Mouse (Mus musculus): ENCODE results near the gene Prss57. TPM values are rescaled to one million over a fixed set of nuclear protein-coding genes. Genes with fewer than 3 reads are reported as not detected.

Prss57 gene
- polyA plus RNA-seq, 1 experiment from 2014 or later = 0.11 TPM

- no peak overlapping the region for H3K4me2 ChIP-seq (replicated peaks; ENCODE audit: low read depth, low read length)
- ATAC-seq (no peak), DNase-seq (ENCODE audit: low spot score) (no peak)
- no peaks in the 10 kb centered on the region for H3K36me3 ChIP-seq (ENCODE audit: insufficient read depth, low read length)
- H3K9ac ChIP-seq (replicated peaks; ENCODE audit: low read depth) = no peak overlapping the region
- no peak for TF ChIP-seq EP300 (IDR thresholded peaks at IDR 0.05)
- H3K4me3 ChIP-seq (ENCODE audit: low read depth, low read length) = no peak overlapping the region
- 68% methylated on average over 6 of the region's 6 CpGs for WGBS
- H3K27ac ChIP-seq (ENCODE audit: low read length) = no peak overlapping the region
- H3K27me3 ChIP-seq (replicated peaks; ENCODE audit: insufficient read depth, low read length) = no peaks in the 10 kb centered on the region
- H3K9me3 ChIP-seq (ENCODE audit: low read length) = no peaks in the 10 kb centered on the region
- H3K4me1 ChIP-seq (ENCODE audit: insufficient read depth, low read depth, low read length) = no peaks in the 10 kb centered on the region; the same call in 1 of the 2 replicates
Observed at GRCm38 (mm10) chr10:79748496-79748895, 42.3 kb downstream of the Prss57 start.

- Histone ChIP-seq H3K27me3 (replicated peaks; ENCODE audit: insufficient read depth, low read length) (no peaks in the 10 kb centered on the region), H3K9me3 (ENCODE audit: low read length) (no peaks in the 10 kb centered on the region), H3K36me3 (ENCODE audit: insufficient read depth, low read length) (0 out of 2 replicates have a peak, but pooled peaks cover 5% of the 10 kb centered on the region), H3K27ac (ENCODE audit: low read length) (no peak overlapping the region), H3K4me3 (ENCODE audit: low read depth, low read length) (no peak overlapping the region), H3K4me2 (replicated peaks; ENCODE audit: low read depth, low read length) (peak overlapping the region; percentile 43; the same call in 1 of the 2 replicates), H3K4me1 (ENCODE audit: insufficient read depth, low read depth, low read length) (no peaks in the 10 kb centered on the region; the same call in 1 of the 2 replicates), H3K9ac (replicated peaks; ENCODE audit: low read depth) (no peak overlapping the region)
- no peak for TF ChIP-seq CTCF (IDR thresholded peaks at IDR 0.05)
- no peak for TF ChIP-seq EP300 (IDR thresholded peaks at IDR 0.05)
- 18% methylated on average over 6 of the region's 6 CpGs for WGBS
- DNase-seq (ENCODE audit: low spot score) (no peak), ATAC-seq (peak; percentile 27)
Observed at GRCm38 (mm10) chr10:79746774-79747151, 44.0 kb downstream of the Prss57 start.

- DNase-seq (ENCODE audit: low spot score) (peak; percentile 99), ATAC-seq (peak; percentile 99)
- Histone ChIP-seq H3K36me3 (ENCODE audit: insufficient read depth, low read length) (peaks cover 12% of the 10 kb centered on the region; the same call in 1 of the 2 replicates), H3K9ac (replicated peaks; ENCODE audit: low read depth) (peak within 1 kb of the TSS; percentile 39), H3K4me2 (replicated peaks; ENCODE audit: low read depth, low read length) (peak within 1 kb of the TSS; percentile 74), H3K27ac (ENCODE audit: low read length) (no peak within 1 kb of the TSS), H3K9me3 (ENCODE audit: low read length) (no peaks in the 10 kb centered on the region), H3K27me3 (replicated peaks; ENCODE audit: insufficient read depth, low read length) (no peaks in the 10 kb centered on the region), H3K4me1 (ENCODE audit: insufficient read depth, low read depth, low read length) (no peaks in the 10 kb centered on the region; the same call in 1 of the 2 replicates), H3K4me3 (ENCODE audit: low read depth, low read length) (peak within 1 kb of the TSS; percentile 53)
- 2% methylated on average over 35 of the region's 38 CpGs for WGBS
- TF ChIP-seq EP300 (IDR thresholded peaks at IDR 0.05) = no peak
- TF ChIP-seq CTCF (IDR thresholded peaks at IDR 0.05) = peak; percentile 65
Observed at GRCm38 (mm10) chr10:79745898-79746773, 44.6 kb downstream of the Prss57 start, which contains the start of gene Polrmt. TSS of gene Polrmt (minus strand) at chr10:79746581.

GRCm38 (mm10) chr10:79745411-79745810, 45.4 kb downstream of the Prss57 start:
- TF ChIP-seq EP300 (IDR thresholded peaks at IDR 0.05) (no peak), CTCF (IDR thresholded peaks at IDR 0.05) (no peak)
- no peak overlapping the region for H3K4me3 ChIP-seq (ENCODE audit: low read depth, low read length)
- H3K27me3 ChIP-seq (replicated peaks; ENCODE audit: insufficient read depth, low read length) = no peaks in the 10 kb centered on the region
- H3K9ac ChIP-seq (replicated peaks; ENCODE audit: low read depth) = no peak overlapping the region
- ATAC-seq (no peak), DNase-seq (ENCODE audit: low spot score) (no peak)
- H3K36me3 ChIP-seq (ENCODE audit: insufficient read depth, low read length) = peaks cover 18% of the 10 kb centered on the region; the same call in 1 of the 2 replicates
- 89% methylated on average over 3 of the region's 3 CpGs for WGBS
- no peaks in the 10 kb centered on the region for H3K9me3 ChIP-seq (ENCODE audit: low read length)
- H3K4me1 ChIP-seq (ENCODE audit: insufficient read depth, low read depth, low read length) = no peaks in the 10 kb centered on the region; the same call in 1 of the 2 replicates
- H3K27ac ChIP-seq (ENCODE audit: low read length) = no peak overlapping the region
- H3K4me2 ChIP-seq (replicated peaks; ENCODE audit: low read depth, low read length) = no peak overlapping the region

GRCm38 (mm10) chr10:79743650-79744365, 47.0 kb downstream of the Prss57 start:
- 92% methylated on average over 15 of the region's 15 CpGs for WGBS
- Histone ChIP-seq H3K27me3 (replicated peaks; ENCODE audit: insufficient read depth, low read length) (no peaks in the 10 kb centered on the region), H3K4me2 (replicated peaks; ENCODE audit: low read depth, low read length) (no peak overlapping the region), H3K27ac (ENCODE audit: low read length) (no peak overlapping the region), H3K9me3 (ENCODE audit: low read length) (peaks cover 9% of the 10 kb centered on the region), H3K4me1 (ENCODE audit: insufficient read depth, low read depth, low read length) (no peaks in the 10 kb centered on the region; the same call in 1 of the 2 replicates), H3K36me3 (ENCODE audit: insufficient read depth, low read length) (peaks cover 34% of the 10 kb centered on the region; the same call in 1 of the 2 replicates), H3K4me3 (ENCODE audit: low read depth, low read length) (no peak overlapping the region), H3K9ac (replicated peaks; ENCODE audit: low read depth) (no peak overlapping the region)
- DNase-seq (ENCODE audit: low spot score) = no peak
- no peak for ATAC-seq
- TF ChIP-seq EP300 (IDR thresholded peaks at IDR 0.05) = no peak
- TF ChIP-seq CTCF (IDR thresholded peaks at IDR 0.05) = no peak

GRCm38 (mm10) chr10:79743161-79743560, 47.6 kb downstream of the Prss57 start:
- Histone ChIP-seq H3K36me3 (ENCODE audit: insufficient read depth, low read length) (peaks cover 38% of the 10 kb centered on the region; the same call in 1 of the 2 replicates), H3K27ac (ENCODE audit: low read length) (no peak overlapping the region), H3K4me3 (ENCODE audit: low read depth, low read length) (no peak overlapping the region), H3K4me1 (ENCODE audit: insufficient read depth, low read depth, low read length) (no peaks in the 10 kb centered on the region; the same call in 1 of the 2 replicates), H3K4me2 (replicated peaks; ENCODE audit: low read depth, low read length) (no peak overlapping the region), H3K9me3 (ENCODE audit: low read length) (peaks cover 11% of the 10 kb centered on the region), H3K27me3 (replicated peaks; ENCODE audit: insufficient read depth, low read length) (no peaks in the 10 kb centered on the region), H3K9ac (replicated peaks; ENCODE audit: low read depth) (no peak overlapping the region)
- no peak for DNase-seq (ENCODE audit: low spot score)
- ATAC-seq = no peak
- 90% methylated on average over 11 of the region's 11 CpGs for WGBS
- TF ChIP-seq EP300 (IDR thresholded peaks at IDR 0.05) = no peak
- TF ChIP-seq CTCF (IDR thresholded peaks at IDR 0.05) = no peak

Data from lung, postnatal 0 days (tissue).